Mouse (Mus musculus) stomach, postnatal 0 days (tissue): ENCODE results near the gene Sh2d3c.

Experiments
- CTCF ChIP-seq: IDR thresholded peaks from 2 replicates; pipeline ENCODE4 v1.5.1; 2016; ENCODE audit warnings: antibody characterized with exemption, low read depth, mild to moderate bottlenecking, moderate library complexity
- EP300 ChIP-seq: optimal IDR thresholded peaks from 2 replicates; pipeline ENCODE3; 2016; ENCODE audit warnings: antibody characterized with exemption

- TF ChIP-seq EP300 = no peak
- no peak for TF ChIP-seq CTCF
Observed at GRCm38 (mm10) chr2:32693282-32693681, 27.6 kb upstream of the Sh2d3c start.
